Mouse (Mus musculus) limb, embryonic 10.5 days (tissue): ENCODE data around the gene Cdc42se2. TPM values are rescaled to one million over a fixed set of nuclear protein-coding genes. Genes with fewer than 3 reads are reported as not detected.

ENCODE experiments used
- DNase-seq: peaks from one replicate; pipeline ENCODE4 v3.0.0-alpha.2; 2017; ENCODE audit warnings: low spot score
- H3K27ac ChIP-seq: fragments of 300-500 bp; sonication (generic); 2 replicates; pipeline ENCODE4 v1.5.1; 2016; ENCODE audit warnings: mild to moderate bottlenecking
- H3K27me3 ChIP-seq: fragments of 300-500 bp; sonication (generic); 2 replicates; pipeline ENCODE4 v1.6.1; 2016; ENCODE audit warnings: low read depth, mild to moderate bottlenecking; ENCODE audit not compliant: poor library complexity, severe bottlenecking
- H3K36me3 ChIP-seq: fragments of 300-500 bp; sonication (generic); 2 replicates; pipeline ENCODE4 v1.6.1; 2016; ENCODE audit warnings: mild to moderate bottlenecking, moderate library complexity
- H3K4me1 ChIP-seq: fragments of 300-500 bp; sonication (generic); 2 replicates; pipeline ENCODE4 v1.6.1; 2016
- H3K4me3 ChIP-seq: fragments of 300-500 bp; sonication (generic); 2 replicates; pipeline ENCODE4 v1.5.1; 2016; ENCODE audit warnings: mild to moderate bottlenecking, moderate library complexity
- H3K9me3 ChIP-seq: fragments of 300-500 bp; sonication (generic); replicated peaks from 2 replicates; pipeline ENCODE4 v1.6.1; 2016; ENCODE audit warnings: mild to moderate bottlenecking
- WGBS: fragments of 180-500 bp; shearing (Covaris S2); methylation state at CpG from one replicate; pipeline ENCODE4 v1.1.7; 2016; 5-methylcytosine and 5-hydroxymethylcytosine counted together
- polyA plus RNA-seq: library from polyadenylated mRNA; unstranded; fragments of >200 nt; fragmentation: Nextera tagmentation; extraction: Ambion mirVana; gene quantifications from 2 replicates; pipeline ENCODE4 v1.2.1, GENCODE M21; 2016

Gene Cdc42se2
- polyA plus RNA-seq, 1 experiment from 2014 or later, result 136 TPM

GRCm38 (mm10) chr11:54764759-54765158, 22.7 kb downstream of the Cdc42se2 start:
- 95% methylated on average over 1 of the region's 1 CpGs for WGBS
- Histone ChIP-seq H3K27ac (no peak overlapping the region), H3K27me3 (no peaks in the 10 kb centered on the region), H3K9me3 (no peaks in the 10 kb centered on the region), H3K4me1 (0 out of 2 replicates have a peak, but pooled peaks cover 2% of the 10 kb centered on the region), H3K4me3 (no peak overlapping the region), H3K36me3 (0 out of 2 replicates have a peak, but pooled peaks cover 3% of the 10 kb centered on the region)
- no peak for DNase-seq

DNA sequence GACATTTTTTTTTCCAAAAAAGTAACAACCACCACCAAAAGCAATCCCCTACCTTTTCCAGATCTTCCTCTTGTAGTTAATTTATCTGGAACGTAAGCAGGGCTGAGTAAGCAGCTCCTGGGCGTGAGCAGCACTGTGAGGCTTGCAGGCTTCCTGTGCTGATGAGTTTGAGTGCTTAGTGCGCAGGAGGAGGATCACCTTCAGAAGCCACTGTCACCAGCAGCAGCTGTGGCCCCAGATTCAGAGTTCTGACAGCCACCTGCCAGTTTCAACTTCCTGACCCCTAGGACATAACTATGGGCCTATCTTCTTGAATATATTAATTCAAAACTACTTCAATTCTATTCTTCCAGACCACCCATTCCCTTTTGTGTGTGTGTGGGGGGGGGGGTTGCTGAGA, 23.4 kb downstream of the Cdc42se2 start:
- 0 out of 2 replicates have a peak, but pooled peaks cover 3% of the 10 kb centered on the region for H3K36me3 ChIP-seq
- no peak overlapping the region for H3K27ac ChIP-seq
- 78% methylated on average over 3 of the region's 3 CpGs for WGBS
- no peak overlapping the region for H3K4me3 ChIP-seq
- no peaks in the 10 kb centered on the region for H3K27me3 ChIP-seq
- DNase-seq, result no peak
- H3K9me3 ChIP-seq, result no peaks in the 10 kb centered on the region
- no peaks in the 10 kb centered on the region for H3K4me1 ChIP-seq

DNA sequence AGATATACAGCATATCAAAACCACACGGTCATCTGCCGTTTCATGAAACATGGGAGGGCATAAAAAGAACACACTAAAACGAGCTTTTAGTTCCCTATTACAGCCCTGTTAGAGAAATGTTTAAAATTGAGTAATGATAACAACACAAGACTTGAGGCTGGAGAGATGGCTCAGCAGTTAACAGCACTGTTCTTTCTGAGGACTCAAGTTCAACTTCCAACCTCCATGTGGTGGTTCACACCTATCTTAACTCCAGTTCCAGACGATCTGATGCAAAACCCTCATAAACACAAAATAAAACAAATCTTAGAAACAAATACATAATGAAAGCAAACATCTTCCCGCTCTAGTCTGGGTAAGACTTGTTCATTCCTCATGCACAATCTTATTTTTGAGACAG, 24.7 kb downstream of the Cdc42se2 start:
- no peak for DNase-seq

DNA sequence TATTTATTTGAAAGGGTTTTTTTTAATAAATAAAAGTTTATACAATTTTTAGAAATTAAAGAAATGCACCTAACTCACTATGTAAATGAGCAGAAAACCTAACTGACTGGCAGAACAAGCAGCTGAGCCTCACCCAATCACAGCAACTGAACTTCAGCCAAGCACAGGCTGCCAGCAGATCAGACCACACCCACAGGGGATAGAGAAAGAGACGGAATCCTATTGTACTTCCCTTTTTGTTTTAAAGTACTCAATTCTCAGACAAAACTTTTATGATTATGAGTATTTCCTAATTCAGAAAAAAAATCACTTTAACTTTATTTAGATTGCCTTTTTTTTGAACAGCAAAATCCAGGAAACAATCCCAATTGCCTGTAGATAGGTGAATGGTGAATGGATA, 29.5 kb downstream of the Cdc42se2 start:
- Histone ChIP-seq H3K4me1 (no peaks in the 10 kb centered on the region), H3K36me3 (peaks cover 36% of the 10 kb centered on the region), H3K27me3 (no peaks in the 10 kb centered on the region), H3K27ac (no peak overlapping the region), H3K4me3 (no peak overlapping the region), H3K9me3 (no peaks in the 10 kb centered on the region)
- no peak for DNase-seq
- 80% methylated on average over 1 of the region's 1 CpGs for WGBS

More for the DNA sequence above, 24.7 kb downstream of the Cdc42se2 start:
- 92% methylated on average over 5 of the region's 5 CpGs for WGBS
- Histone ChIP-seq H3K4me1 (no peaks in the 10 kb centered on the region), H3K9me3 (no peaks in the 10 kb centered on the region), H3K4me3 (no peak overlapping the region), H3K36me3 (0 out of 2 replicates have a peak, but pooled peaks cover 3% of the 10 kb centered on the region), H3K27ac (no peak overlapping the region), H3K27me3 (no peaks in the 10 kb centered on the region)

DNA sequence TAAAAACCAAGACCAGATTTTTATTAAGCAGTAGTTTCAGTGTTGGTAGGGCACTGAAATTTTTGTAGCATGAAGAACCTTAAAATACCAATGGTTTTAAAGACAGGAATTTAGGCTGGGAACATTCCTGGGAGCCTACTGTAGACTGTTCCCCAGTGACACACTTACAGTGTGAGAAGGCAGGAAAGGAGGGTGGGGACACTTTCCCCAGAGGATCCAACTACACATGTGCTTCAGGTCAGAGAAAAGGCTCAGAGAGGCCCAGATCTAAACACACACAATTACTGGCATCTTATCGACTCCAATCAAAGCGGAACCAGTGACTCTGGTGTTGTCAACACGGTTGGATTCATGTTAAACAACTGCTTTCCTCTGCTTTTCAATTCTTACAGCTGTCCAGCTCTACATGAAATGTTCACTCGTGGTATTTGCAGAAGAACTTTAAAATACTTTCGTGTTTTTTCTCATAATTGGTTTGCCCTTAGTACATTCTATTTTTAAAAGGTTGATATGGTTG, 32.3 kb downstream of the Cdc42se2 start:
- no peak overlapping the region for H3K27ac ChIP-seq
- H3K4me3 ChIP-seq, result no peak overlapping the region
- H3K4me1 ChIP-seq, result no peaks in the 10 kb centered on the region
- no peak for DNase-seq
- no peaks in the 10 kb centered on the region for H3K27me3 ChIP-seq
- H3K9me3 ChIP-seq, result no peaks in the 10 kb centered on the region
- 95% methylated on average over 5 of the region's 5 CpGs for WGBS
- H3K36me3 ChIP-seq, result peaks cover 60% of the 10 kb centered on the region

- no peak overlapping the region for H3K4me3 ChIP-seq
Measured at GRCm38 (mm10) chr11:54754301-54755147, 33.0 kb downstream of the Cdc42se2 start.

GRCm38 (mm10) chr11:54751502-54751901, 36.0 kb downstream of the Cdc42se2 start:
- H3K4me3 ChIP-seq, result no peak overlapping the region
- H3K4me1 ChIP-seq, result no peaks in the 10 kb centered on the region
- DNase-seq, result no peak
- H3K27ac ChIP-seq, result no peak overlapping the region
- no peaks in the 10 kb centered on the region for H3K9me3 ChIP-seq
- no peaks in the 10 kb centered on the region for H3K27me3 ChIP-seq
- H3K36me3 ChIP-seq, result peaks cover 91% of the 10 kb centered on the region
- WGBS, result 94% methylated on average over 4 of the region's 4 CpGs

More at GRCm38 (mm10) chr11:54754301-54755147, 33.0 kb downstream of the Cdc42se2 start:
- Histone ChIP-seq H3K4me1 (no peaks in the 10 kb centered on the region), H3K27ac (no peak overlapping the region), H3K9me3 (no peaks in the 10 kb centered on the region), H3K27me3 (no peaks in the 10 kb centered on the region), H3K36me3 (peaks cover 67% of the 10 kb centered on the region)
- 96% methylated on average over 10 of the region's 10 CpGs for WGBS
- no peak for DNase-seq

- Histone ChIP-seq H3K27ac (no peak overlapping the region), H3K4me3 (no peak overlapping the region), H3K9me3 (no peaks in the 10 kb centered on the region), H3K36me3 (peaks cover 68% of the 10 kb centered on the region), H3K4me1 (no peaks in the 10 kb centered on the region), H3K27me3 (no peaks in the 10 kb centered on the region)
- no peak for DNase-seq
Measured at GRCm38 (mm10) chr11:54748891-54749290, 38.6 kb downstream of the Cdc42se2 start.

GRCm38 (mm10) chr11:54744231-54744630, 43.2 kb downstream of the Cdc42se2 start:
- Histone ChIP-seq H3K4me3 (no peak overlapping the region), H3K27me3 (no peaks in the 10 kb centered on the region), H3K36me3 (peaks cover 51% of the 10 kb centered on the region), H3K27ac (no peak overlapping the region), H3K9me3 (no peaks in the 10 kb centered on the region), H3K4me1 (no peaks in the 10 kb centered on the region)
- no peak for DNase-seq
- WGBS, result 85% methylated on average over 1 of the region's 1 CpGs

- Histone ChIP-seq H3K27me3 (no peaks in the 10 kb centered on the region), H3K4me1 (no peaks in the 10 kb centered on the region), H3K27ac (no peak overlapping the region), H3K36me3 (peaks cover 48% of the 10 kb centered on the region), H3K9me3 (no peaks in the 10 kb centered on the region), H3K4me3 (no peak overlapping the region)
- WGBS, result 96% methylated on average over 2 of the region's 2 CpGs
- DNase-seq, result no peak
Measured at GRCm38 (mm10) chr11:54741330-54741729, 46.1 kb downstream of the Cdc42se2 start.

- Histone ChIP-seq H3K9me3 (no peaks in the 10 kb centered on the region), H3K27ac (no peak overlapping the region), H3K27me3 (no peaks in the 10 kb centered on the region), H3K36me3 (peaks cover 65% of the 10 kb centered on the region), H3K4me3 (no peak overlapping the region), H3K4me1 (no peaks in the 10 kb centered on the region)
- no peak for DNase-seq
- 94% methylated on average over 4 of the region's 4 CpGs for WGBS
Measured at GRCm38 (mm10) chr11:54739012-54739750, 48.3 kb downstream of the Cdc42se2 start.

DNA sequence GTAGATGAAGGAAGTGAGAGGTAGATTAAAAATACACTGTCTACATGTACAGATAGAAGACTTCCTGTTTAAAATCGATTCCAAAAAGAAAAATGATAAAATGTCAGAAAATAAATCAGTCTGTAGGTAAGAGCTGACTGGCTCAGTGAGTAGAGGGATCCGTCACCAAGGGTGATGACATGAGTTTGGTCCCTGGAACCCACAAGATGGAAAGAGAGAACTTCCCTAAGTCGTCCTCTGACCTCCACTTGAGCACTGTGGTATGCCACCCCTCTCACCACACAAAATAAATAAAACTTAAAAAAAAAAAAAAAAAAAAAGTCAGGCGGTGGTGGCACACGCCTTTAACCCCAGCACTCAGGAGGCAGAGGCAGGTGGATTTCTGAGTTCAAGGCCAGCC, 50.6 kb downstream of the Cdc42se2 start:
- no peaks in the 10 kb centered on the region for H3K4me1 ChIP-seq
- no peak for DNase-seq
- no peaks in the 10 kb centered on the region for H3K9me3 ChIP-seq
- no peaks in the 10 kb centered on the region for H3K27me3 ChIP-seq
- H3K27ac ChIP-seq, result no peak overlapping the region
- H3K4me3 ChIP-seq, result no peak overlapping the region
- peaks cover 71% of the 10 kb centered on the region for H3K36me3 ChIP-seq
- WGBS, result 91% methylated on average over 5 of the region's 5 CpGs

DNA sequence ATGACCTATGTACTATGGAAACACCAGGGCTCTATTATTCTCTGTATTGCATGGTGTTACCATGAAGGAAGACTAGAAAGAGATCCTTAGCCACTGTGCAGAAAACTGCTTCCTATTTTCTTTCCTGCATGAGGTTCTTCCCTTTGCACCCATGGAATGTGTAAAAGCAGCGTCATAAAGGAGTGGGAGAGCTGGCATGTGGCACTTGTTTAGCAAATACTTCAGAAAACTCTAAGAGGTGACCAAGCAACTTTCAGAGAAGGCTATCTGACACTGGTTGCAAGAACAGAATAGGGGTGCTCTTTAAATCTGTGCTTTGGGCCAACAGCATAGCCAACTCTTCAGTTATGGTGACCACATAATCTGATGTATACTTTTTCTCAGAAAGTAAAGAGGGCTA, 52.4 kb downstream of the Cdc42se2 start:
- no peaks in the 10 kb centered on the region for H3K4me1 ChIP-seq

More for the DNA sequence above, 52.4 kb downstream of the Cdc42se2 start:
- no peak for DNase-seq
- 95% methylated on average over 1 of the region's 1 CpGs for WGBS
- Histone ChIP-seq H3K27ac (no peak overlapping the region), H3K9me3 (no peaks in the 10 kb centered on the region), H3K27me3 (no peaks in the 10 kb centered on the region), H3K4me3 (no peak overlapping the region), H3K36me3 (peaks cover 69% of the 10 kb centered on the region)
